Mouse (Mus musculus) brown adipose tissue, adult 24 weeks (tissue): ENCODE data around the gene Qdpr. TPM values are rescaled to one million over a fixed set of nuclear protein-coding genes. Genes with fewer than 3 reads are reported as not detected.

Experiments
- H3K27ac ChIP-seq: fragments of 200-500 bp; replicated peaks from 2 replicates; pipeline ENCODE4 v1.5.1; 2012; ENCODE audit warnings: low read depth, mild to moderate bottlenecking, low read length
- H3K4me1 ChIP-seq: fragments of 200-500 bp; 2 replicates; pipeline ENCODE4 v1.6.1; 2012; ENCODE audit warnings: low read length, mixed read lengths; ENCODE audit not compliant: control insufficient read depth, insufficient read depth, insufficient read length
- H3K4me3 ChIP-seq: fragments of 200-500 bp; 2 replicates; pipeline ENCODE4 v1.5.1; 2012; ENCODE audit warnings: low read depth, mild to moderate bottlenecking, low read length, moderate library complexity; ENCODE audit not compliant: insufficient read depth
- polyA plus RNA-seq: library from polyadenylated mRNA; stranded (reverse); fragments of >200 nt; gene quantifications from 2 replicates; pipeline ENCODE4 v1.2.4, GENCODE M21; 2012; ENCODE audit not compliant: missing spikeins, insufficient read depth, insufficient read length

The Qdpr gene
- polyA plus RNA-seq: 113 and 132 TPM in 2 replicates

DNA sequence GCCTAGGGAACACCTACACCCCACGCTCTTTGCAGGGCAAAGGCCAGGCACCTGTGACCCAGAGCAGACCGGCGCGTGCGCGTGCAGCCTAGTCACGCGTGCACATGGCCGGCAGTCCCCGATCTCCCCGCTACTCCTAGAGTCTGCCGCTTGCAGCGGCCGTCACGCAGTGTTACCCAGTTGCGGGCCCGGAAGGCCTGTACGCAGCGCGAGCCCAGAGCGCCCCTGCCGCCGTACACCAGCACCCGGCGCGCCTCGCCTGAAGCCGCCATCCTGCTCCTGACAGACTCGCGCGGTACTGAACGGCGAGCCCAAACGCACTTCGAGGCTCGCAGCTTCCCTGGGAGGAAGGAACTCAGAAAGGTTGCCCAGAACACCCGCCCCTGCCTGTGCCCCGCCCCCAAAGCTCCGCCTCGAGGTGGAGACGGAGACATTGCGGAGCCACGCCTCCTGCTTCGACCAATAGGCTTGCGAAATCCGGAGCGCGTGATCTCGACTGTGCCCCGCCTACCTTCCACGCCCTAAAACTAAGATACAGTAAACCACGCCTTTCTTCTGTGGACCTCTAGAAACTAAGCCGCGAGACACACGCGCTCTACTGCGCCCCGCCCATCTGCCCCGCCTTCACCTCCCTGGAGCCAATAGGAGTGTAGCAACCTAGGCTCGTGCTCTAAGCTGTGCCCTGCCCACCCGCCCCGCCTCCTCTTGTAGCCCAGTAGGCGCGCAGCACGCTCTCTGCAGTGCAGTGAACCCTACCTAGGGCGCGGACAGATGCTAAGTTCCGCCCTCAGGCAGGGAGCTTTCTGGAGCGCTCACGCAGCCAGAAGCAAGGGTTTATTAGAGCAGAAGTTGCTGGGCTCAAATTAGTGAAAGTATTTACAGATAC, at the start of gene Qdpr:
Qdpr (minus strand) TSS at position 406 of the 886 bp plus-strand sequence.
- H3K4me1 ChIP-seq: peaks cover 10% of the 10 kb centered on the region
- peak within 1 kb of the TSS; percentile 40 for H3K27ac ChIP-seq
- H3K4me3 ChIP-seq: peak within 1 kb of the TSS; percentile 66

GRCm38 (mm10) chr5:45497564-45497963, 47.5 kb upstream of the Qdpr start:
- Histone ChIP-seq H3K4me3 (no peak overlapping the region), H3K4me1 (peaks cover 2% of the 10 kb centered on the region; the same call in 1 of the 2 replicates), H3K27ac (no peak overlapping the region)

DNA sequence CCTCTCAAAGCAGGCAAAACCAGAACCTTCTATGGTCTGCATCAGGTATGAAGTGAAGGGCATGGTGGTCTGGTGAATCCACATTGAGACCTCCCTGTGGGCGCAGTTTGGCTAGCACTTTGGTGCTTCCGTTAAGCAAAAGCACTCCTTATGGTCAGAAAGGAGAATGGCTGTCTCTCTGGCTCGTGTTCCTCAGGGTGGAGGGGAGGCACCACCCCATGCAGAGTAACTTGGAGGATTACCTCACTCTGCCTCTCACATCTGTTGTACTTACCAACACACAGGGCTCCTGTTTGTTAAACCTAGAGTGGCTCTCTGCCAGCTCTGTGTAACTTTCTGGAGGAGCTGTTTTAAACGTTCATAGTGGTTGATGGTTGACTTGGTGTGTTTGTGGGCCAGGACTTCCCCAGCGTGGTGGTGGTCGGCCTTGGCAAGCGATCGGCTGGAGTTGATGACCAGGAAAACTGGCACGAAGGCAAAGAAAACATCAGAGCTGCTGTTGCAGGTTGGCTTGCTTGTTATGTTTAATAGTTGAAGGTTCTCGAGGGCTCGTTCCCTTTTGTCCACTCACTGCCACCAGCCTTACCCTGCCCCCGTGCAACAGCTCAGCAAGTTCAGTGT, 47.0 kb upstream of the Qdpr start:
- peaks cover 2% of the 10 kb centered on the region; the same call in 1 of the 2 replicates for H3K4me1 ChIP-seq
- H3K4me3 ChIP-seq: no peak overlapping the region
- H3K27ac ChIP-seq: no peak overlapping the region

- no peak overlapping the region for H3K27ac ChIP-seq
- no peak overlapping the region for H3K4me3 ChIP-seq
- H3K4me1 ChIP-seq: peaks cover 2% of the 10 kb centered on the region; the same call in 1 of the 2 replicates
These were observed 46.4 kb upstream of the Qdpr start for GRCm38 (mm10) chr5:45496479-45496878.

GRCm38 (mm10) chr5:45496042-45496441, 46.0 kb upstream of the Qdpr start:
- H3K4me3 ChIP-seq: no peak overlapping the region
- peaks cover 2% of the 10 kb centered on the region; the same call in 1 of the 2 replicates for H3K4me1 ChIP-seq
- no peak overlapping the region for H3K27ac ChIP-seq

- Histone ChIP-seq H3K4me3 (no peak overlapping the region), H3K27ac (no peak overlapping the region), H3K4me1 (peaks cover 2% of the 10 kb centered on the region; the same call in 1 of the 2 replicates)
These were observed 45.5 kb upstream of the Qdpr start for GRCm38 (mm10) chr5:45495429-45495975.

- H3K4me3 ChIP-seq: peak overlapping the region; percentile 90
- H3K27ac ChIP-seq: no peak overlapping the region
- H3K4me1 ChIP-seq: peaks cover 2% of the 10 kb centered on the region; the same call in 1 of the 2 replicates
These were observed 44.2 kb upstream of the Qdpr start for GRCm38 (mm10) chr5:45494093-45494755.

DNA sequence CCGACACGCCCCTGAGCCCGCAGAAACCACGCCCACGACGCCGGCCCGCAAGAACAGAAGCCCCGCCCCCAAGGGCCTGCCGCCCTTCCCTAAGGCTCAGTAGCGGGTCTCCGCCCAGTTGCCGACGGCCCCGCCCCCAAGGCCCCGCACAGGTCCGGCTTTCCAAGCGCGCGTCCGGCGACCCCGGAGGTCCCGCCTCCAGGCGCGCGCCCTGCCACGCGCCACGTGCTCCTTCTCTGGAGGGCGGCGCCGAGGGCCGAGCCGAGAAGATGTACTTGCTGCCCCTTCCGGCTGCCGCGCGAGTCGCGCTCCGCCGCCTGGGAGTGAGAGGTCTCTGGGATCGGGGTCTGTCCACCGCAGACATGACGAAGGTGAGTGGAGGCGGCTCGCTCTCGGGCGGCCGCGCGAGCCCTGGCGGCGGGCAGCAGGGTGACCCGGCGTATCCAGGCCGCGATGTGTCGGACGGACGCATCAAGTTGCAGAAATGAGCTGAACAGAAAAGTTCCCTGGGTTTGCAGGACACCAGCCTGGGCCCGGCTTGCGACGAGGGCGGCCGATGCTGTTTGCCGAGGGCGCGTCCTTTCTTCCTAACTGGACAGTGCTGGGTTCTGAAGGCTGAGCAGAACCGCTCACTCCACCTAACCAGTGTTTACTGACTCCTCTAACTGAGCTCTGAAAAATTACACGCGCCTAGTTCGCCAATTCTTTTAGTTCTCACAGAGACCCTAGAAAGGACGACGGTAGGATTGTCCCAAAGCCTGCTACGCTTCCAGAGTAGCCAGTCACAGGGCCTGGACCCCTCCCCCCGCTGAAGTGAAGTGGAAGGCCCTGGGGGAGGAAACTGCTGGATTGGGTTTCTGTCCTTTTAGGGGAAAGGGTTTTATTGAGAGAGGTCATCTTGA, 43.4 kb upstream of the Qdpr start, which contains the start of gene Lap3:
Lap3 (plus strand) TSS at position 184 of the 902 bp plus-strand sequence.
- Histone ChIP-seq H3K4me3 (peak within 1 kb of the TSS; percentile 90), H3K27ac (0 out of 2 replicates have a peak within 1 kb of the TSS, but pooled peaks have one; percentile 6), H3K4me1 (peaks cover 2% of the 10 kb centered on the region; the same call in 1 of the 2 replicates)

DNA sequence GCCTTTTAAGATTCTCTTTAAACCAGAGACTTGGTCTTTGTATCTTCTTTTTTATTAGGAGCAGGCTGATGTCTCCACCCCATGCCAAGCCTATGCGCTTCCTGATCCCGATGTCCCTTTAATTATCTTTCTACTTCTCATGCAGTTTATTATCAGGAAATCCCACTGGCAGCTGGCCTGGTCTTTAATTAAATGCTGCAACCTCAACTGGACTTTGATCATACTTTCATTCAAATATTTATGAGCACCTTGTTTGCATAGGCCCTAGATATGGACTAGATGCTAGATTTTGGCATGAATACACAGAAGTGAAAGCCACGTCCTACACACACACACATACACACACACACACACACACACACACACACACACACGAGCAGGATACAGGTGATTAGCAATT, 41.7 kb upstream of the Qdpr start:
- Histone ChIP-seq H3K4me3 (no peak overlapping the region), H3K4me1 (peaks cover 2% of the 10 kb centered on the region; the same call in 1 of the 2 replicates), H3K27ac (no peak overlapping the region)

DNA sequence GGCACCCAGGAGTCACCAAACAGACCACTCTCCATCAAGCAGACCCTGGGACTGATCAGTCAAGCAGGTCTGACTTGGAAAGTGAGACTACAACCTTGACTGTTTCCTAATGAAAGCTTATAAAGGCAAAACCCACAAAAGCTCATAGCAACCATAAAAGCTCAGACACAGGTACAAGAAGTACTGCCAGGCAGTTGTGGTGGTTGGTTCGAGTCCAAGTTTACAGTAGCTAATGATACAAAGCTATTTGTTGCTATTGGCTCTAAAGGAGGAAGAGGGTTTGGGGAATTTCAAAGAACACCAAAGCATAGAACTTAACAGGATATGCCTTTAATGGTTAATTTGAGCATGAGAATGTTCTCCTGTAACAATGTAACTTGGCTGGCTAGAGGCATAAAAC, 33.6 kb upstream of the Qdpr start:
- no peak overlapping the region for H3K4me3 ChIP-seq
- H3K27ac ChIP-seq: no peak overlapping the region
- no peaks in the 10 kb centered on the region for H3K4me1 ChIP-seq

GRCm38 (mm10) chr5:45482607-45483006, 32.6 kb upstream of the Qdpr start:
- Histone ChIP-seq H3K27ac (no peak overlapping the region), H3K4me1 (no peaks in the 10 kb centered on the region), H3K4me3 (no peak overlapping the region)

- no peaks in the 10 kb centered on the region for H3K4me1 ChIP-seq
- H3K27ac ChIP-seq: no peak overlapping the region
- H3K4me3 ChIP-seq: no peak overlapping the region
These were observed 31.1 kb upstream of the Qdpr start for GRCm38 (mm10) chr5:45481125-45481524.

GRCm38 (mm10) chr5:45480066-45480465, 30.0 kb upstream of the Qdpr start:
- Histone ChIP-seq H3K4me1 (no peaks in the 10 kb centered on the region), H3K27ac (no peak overlapping the region), H3K4me3 (no peak overlapping the region)

GRCm38 (mm10) chr5:45477601-45478000, 27.6 kb upstream of the Qdpr start:
- H3K27ac ChIP-seq: no peak overlapping the region
- no peak overlapping the region for H3K4me3 ChIP-seq
- H3K4me1 ChIP-seq: no peaks in the 10 kb centered on the region
